Mouse (Mus musculus): Measurements from ENCODE around the gene Mx1.

- TF ChIP-seq POLR2A (IDR thresholded peaks at IDR 0.05; ENCODE audit: control insufficient read depth, extremely low read depth, insufficient read depth, low read length, poor library complexity) (no peak), CTCF (IDR thresholded peaks at IDR 0.05; ENCODE audit: borderline replicate concordance, control insufficient read depth, extremely low read depth, insufficient read depth, low read length, poor library complexity) (no peak)
Measured at GRCm38 (mm10) chr16:97397945-97398531, 64.7 kb downstream of the Mx1 start.
